Mouse (Mus musculus): ENCODE data around the gene Ptp4a2. TPM values are rescaled to one million over a fixed set of nuclear protein-coding genes. Genes with fewer than 3 reads are reported as not detected.

Ptp4a2 gene
- total and polyA plus RNA-seq, 3 experiments, result 118 to 619 (median 119) TPM

DNA sequence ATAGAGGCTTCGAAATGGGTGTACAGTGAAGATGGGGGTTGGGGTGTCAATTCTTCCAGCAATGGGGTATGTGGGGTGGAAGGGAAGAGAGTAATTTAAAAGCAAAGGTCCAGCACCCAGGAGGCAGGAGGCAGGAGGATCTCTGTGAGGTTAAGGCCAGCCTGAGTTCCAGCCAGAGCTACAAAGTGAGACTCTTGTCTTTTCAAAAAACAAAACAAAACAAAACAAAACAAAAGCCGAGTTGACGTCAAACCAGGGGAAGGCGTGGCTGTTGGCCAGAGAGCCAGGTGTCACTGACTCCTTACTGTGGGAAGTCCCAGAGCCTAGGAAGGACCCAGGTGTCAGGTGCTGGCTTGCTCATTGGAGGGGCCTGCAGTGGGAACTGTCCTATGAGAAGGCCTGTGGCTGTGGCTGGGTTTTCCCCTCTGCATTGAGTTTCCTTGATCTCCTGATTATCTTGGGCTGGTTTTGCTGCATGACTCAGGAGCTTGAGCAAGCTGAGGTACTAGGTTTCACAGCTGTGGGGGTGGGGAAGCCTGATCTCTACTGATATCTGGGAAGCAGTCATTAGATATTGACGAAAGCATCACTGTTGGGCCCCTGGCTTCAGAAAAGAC is 17.2 kb upstream of the Ptp4a2 start (continued):
- TF ChIP-seq ZMIZ1 (IDR thresholded peaks at IDR 0.05; ENCODE audit: low read depth, low read length) (no peak), BHLHE40 (IDR thresholded peaks at IDR 0.05; ENCODE audit: borderline replicate concordance, low read depth, low read length) (peak; percentile 66), MAFK (IDR thresholded peaks at IDR 0.05; ENCODE audit: borderline replicate concordance, low read depth, low read length) (peak; percentile 41; the same call in 1 of the 2 replicates), MAZ (IDR thresholded peaks at IDR 0.05; ENCODE audit: low read depth, low read length) (0 out of 2 replicates have a peak, but pooled peaks have one; percentile 54), TCF12 (IDR thresholded peaks at IDR 0.05; ENCODE audit: low read depth, low read length) (peak; percentile 76), CTCF (IDR thresholded peaks at IDR 0.05 in 2 of 3, conservative IDR thresholded peaks at IDR 0.05 in 1 of 3; ENCODE audit: control insufficient read depth in 1 of 3, insufficient read depth in 1 of 3, low read depth in 2 of 3, low read length in 3 of 3, poor library complexity in 1 of 3, severe bottlenecking in 1 of 3) (no peak), ZC3H11A (IDR thresholded peaks at IDR 0.05; ENCODE audit: low read depth, low read length) (no peak), CHD1 (IDR thresholded peaks at IDR 0.05; ENCODE audit: low read depth, low read length) (no peak), CHD2 (IDR thresholded peaks at IDR 0.05; ENCODE audit: low read length) (peak; percentile 75), JUND (IDR thresholded peaks at IDR 0.05; ENCODE audit: low read depth, low read length) (no peak; the same call in 1 of the 2 replicates), GATA1 (IDR thresholded peaks at IDR 0.05; ENCODE audit: low read depth, low read length) (peak; percentile 82)

DNA sequence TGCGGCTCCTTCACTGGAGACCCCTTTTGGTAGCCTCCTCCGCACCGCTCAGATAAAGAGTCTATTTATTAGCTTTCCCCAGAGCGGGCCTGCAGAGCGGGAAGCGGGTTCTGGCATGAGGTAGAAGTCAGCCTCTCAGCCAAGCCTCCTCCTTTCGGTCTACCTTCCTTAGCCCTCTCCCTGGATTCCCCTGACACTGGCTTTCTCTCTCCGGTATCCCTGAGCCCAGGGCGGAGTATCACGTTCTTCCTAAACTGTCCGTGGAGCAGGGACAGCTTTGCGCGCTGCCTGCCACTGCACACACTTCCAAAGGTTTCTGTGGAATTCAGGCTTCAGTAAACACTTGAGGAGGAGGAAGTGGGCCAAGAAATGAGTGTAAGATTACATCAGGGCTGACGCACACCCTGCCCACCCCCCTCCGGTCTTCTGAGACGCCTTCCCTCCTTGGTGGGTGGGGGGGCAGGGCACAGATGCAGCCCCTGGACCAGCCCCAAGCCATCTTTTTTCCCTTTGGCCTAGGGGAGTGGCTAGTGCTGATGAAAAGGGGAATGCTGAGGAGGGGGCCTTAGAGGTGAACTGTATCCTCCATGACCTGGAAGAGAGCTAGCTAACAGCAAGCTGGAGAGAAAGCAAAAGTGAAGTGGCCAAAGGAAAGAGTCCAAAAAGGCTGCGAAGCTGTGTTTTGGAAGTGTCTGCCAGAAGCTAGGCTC is 15.7 kb upstream of the Ptp4a2 start:
- TF ChIP-seq RAD21 (IDR thresholded peaks at IDR 0.05; ENCODE audit: low read depth, low read length) (no peak), POLR2A (IDR thresholded peaks at IDR 0.05; ENCODE audit: control insufficient read depth in 1 of 2, insufficient read depth in 1 of 2, low read depth in 1 of 2, low read length in 2 of 2, poor library complexity in 1 of 2) (no peak), MYC (IDR thresholded peaks at IDR 0.05; ENCODE audit: low read depth, low read length) (no peak), ETS1 (IDR thresholded peaks at IDR 0.05; ENCODE audit: low read depth, low read length) (0 out of 2 replicates have a peak, but pooled peaks have one; percentile 11), USF2 (IDR thresholded peaks at IDR 0.05; ENCODE audit: borderline replicate concordance in 1 of 2, insufficient read depth in 1 of 2, low read depth in 1 of 2, low read length in 2 of 2) (no peak), SIN3A (IDR thresholded peaks at IDR 0.05; ENCODE audit: low read length) (no peak), ZNF384 (IDR thresholded peaks at IDR 0.05; ENCODE audit: low read depth, low read length) (no peak), MYB (IDR thresholded peaks at IDR 0.05; ENCODE audit: low read depth, low read length) (no peak)

More for the DNA sequence above, 15.7 kb upstream of the Ptp4a2 start:
- H3K9me3 ChIP-seq (replicated peaks; ENCODE audit: insufficient read depth, low read length), result no peaks in the 10 kb centered on the region
- peaks cover 0 to 32% of the 10 kb centered on the region in 2 experiments; a peak in 2 of 4 replicates for H3K36me3 ChIP-seq (ENCODE audit: control insufficient read depth in 1 of 2, insufficient read depth in 2 of 2, low read length in 2 of 2)
- H3K27ac ChIP-seq (ENCODE audit: control insufficient read depth, low read depth, low read length), result peak overlapping the region; percentile 16; the same call in 1 of the 2 replicates
- H3K9ac ChIP-seq (ENCODE audit: control insufficient read depth, low read depth, low read length, poor library complexity, severe bottlenecking), result no peak overlapping the region
- no peak for DNase-seq (ENCODE audit: low read depth, low spot score)
- peaks cover 16 to 45% of the 10 kb centered on the region in 2 experiments for H3K4me1 ChIP-seq (ENCODE audit: control insufficient read depth in 1 of 2, insufficient read depth in 2 of 2, low read length in 2 of 2)
- H3K79me2 ChIP-seq (ENCODE audit: control insufficient read depth, insufficient read depth, low read length, poor library complexity), result no peaks in the 10 kb centered on the region
- H3K4me3 ChIP-seq (ENCODE audit: control insufficient read depth in 1 of 2, insufficient read depth in 1 of 2, low read depth in 2 of 2, low read length in 2 of 2), result no peak overlapping the region
- no peaks in the 10 kb centered on the region for H3K27me3 ChIP-seq (ENCODE audit: control insufficient read depth in 1 of 2, insufficient read depth in 2 of 2, low read length in 2 of 2)
